Mouse (Mus musculus) ovary, postnatal 10 days (tissue): ENCODE results near the gene Ubr1.
"Not testable (repeated sequence)": the region's sequence is repeated elsewhere in the genome, so short reads cannot be mapped to it uniquely, and the experiment has no call there.

Experiments used
- DNase-seq: peaks from one replicate; pipeline ENCODE4 v3.0.0; 2022; ENCODE audit warnings: low spot score

The Ubr1 gene

GRCm38 (mm10) chr2:120976308-120976707, 5.8 kb upstream of the Ubr1 start:
- no peak for DNase-seq

DNA sequence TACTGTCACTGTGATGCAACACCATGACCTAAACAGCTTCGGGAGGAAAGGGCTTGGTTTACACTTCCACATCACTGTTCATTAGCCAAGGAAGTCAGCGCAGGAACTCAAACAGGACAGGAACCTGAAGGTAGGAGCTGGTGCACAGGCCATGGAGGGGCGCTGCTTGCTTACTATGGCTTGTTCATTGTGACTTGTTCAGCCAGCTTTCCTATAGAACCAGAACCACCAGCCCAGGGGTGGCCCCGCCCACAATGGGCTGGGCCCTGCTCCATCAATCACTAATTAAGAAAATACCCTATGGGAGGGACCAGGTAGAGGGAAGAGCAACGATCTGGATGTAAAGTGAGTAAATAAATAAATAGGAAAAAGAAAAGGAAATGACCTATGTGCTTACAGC, 2.4 kb upstream of the Ubr1 start:
- DNase-seq: no peak

DNA sequence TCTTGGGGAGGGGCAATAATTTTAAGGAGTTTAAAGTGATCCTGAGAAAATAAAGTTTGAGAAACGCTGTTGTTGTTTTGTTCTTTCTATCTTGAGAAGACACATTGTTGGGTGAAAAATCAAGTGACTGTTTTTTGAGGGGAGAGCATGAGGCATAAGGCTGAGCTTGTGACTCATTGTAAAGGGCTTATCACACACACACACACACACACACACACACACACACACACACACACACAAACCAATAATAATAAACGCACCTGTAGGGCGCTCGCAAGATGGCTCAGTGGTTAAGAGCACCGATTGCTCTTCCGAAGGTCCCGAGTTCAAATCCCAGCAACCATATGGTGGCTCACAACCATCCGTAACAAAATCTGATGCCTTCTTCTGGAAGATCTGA, 1.7 kb upstream of the Ubr1 start:
- DNase-seq: not testable (repeated sequence)

DNA sequence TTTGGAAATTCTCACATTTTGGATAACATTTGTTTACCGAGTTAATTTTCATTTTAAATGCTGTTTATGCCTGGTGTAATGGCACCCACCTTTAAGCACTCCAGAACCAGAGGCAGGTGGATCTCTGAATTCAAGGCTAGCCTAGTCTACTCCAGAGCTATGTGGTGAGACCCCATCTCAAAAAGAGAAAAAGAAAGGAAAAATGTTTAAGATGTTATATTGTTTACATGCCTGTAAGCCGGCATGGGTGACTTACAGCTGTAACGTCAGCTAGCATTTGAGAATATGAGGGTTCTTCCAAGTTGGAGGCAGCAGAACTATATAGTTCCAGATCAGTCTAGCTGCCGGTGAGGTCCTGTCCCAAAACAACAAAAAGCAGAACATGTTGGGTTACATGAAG, 1.3 kb upstream of the Ubr1 start:
- DNase-seq: no peak

DNA sequence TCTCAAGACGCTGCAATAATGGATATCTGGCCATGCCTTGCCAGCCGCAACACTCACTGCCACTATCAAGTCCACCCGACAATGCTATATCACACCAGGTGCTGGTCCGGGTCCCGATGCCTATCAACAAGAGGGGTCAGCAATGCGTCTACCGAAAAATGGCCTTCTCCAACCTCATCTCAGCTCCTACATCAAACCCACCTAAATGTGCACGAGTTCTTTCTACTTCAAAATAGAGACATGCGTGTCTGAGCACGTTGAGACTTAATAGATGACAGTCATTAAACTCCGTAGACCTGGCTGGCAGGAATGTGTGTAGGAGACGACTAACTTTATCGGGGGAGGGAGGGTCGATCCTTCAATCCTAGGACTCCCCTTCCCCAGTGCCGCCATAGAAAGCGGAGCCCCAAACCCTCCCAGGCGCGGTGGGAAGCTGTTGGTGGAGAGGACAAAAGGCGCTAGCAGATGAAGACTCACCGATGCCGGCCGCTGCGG, 423 bp downstream of the Ubr1 start:
- no peak for DNase-seq

- no peak for DNase-seq
These were observed 5.0 kb downstream of the Ubr1 start for GRCm38 (mm10) chr2:120965486-120965885.

GRCm38 (mm10) chr2:120963110-120963509, 7.4 kb downstream of the Ubr1 start:
- no peak for DNase-seq

DNA sequence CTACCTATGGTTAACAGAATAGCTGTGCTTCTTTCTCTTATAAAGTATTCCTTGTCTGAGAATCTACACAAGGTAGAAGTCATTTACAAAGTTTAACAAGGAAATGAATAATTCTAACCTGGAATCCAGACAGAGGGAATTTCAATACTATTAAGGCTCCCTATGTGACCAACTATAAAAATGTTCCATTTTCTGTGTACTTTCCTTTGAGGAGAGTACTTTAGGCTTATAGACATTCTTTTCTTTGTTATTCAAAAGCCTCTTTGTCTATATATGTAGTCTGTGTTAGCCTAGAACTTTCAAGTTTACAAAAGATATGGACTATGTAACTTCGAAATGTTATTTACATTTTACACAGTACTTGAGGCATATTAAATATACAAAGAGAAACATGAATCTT, 10.3 kb downstream of the Ubr1 start:
- DNase-seq: no peak

GRCm38 (mm10) chr2:120959827-120960226, 10.7 kb downstream of the Ubr1 start:
- no peak for DNase-seq

- no peak for DNase-seq
These were observed 11.2 kb downstream of the Ubr1 start for GRCm38 (mm10) chr2:120959363-120959762.

- no peak for DNase-seq
These were observed 18.2 kb downstream of the Ubr1 start for GRCm38 (mm10) chr2:120952176-120952938.

DNA sequence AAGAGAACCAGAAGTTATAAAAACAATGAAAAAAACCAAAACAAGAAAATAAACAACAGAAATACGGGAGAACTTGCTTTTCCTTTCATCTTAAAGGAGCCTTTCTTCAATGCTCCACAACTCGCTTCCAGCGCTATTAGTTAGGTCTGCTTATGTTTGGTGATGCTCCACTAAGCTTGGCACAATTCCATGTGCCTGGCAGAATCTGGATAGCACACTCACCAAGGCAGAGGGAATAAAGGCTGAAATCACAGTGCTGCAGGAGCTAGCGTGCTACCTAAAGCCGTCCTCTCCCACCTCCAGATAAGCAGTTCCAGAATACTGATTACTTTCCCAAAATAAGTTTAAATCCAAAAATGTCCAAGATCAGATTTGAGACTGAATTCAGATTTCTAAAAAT, 19.3 kb downstream of the Ubr1 start:
- DNase-seq: no peak

- DNase-seq: no peak
These were observed 37.5 kb downstream of the Ubr1 start for GRCm38 (mm10) chr2:120933038-120933437.

DNA sequence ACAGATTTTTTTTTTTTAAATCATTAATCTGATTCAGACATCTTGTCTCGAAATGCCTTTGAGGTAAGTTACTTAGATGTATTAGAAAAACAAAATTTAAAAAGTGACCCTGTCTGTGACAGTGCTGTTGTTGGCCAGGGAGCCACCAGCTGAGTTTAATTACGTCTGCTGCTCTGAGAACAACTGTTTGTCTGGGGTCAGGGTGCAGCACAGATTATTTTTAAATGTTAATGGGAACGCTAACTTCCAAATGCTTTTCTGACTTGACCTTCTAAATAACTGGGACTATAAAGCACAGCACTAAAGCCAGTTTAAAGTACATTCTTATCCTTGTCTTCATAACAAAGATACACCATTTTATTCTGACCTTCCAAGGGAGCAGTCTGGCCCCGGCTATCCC, 61.0 kb downstream of the Ubr1 start:
- DNase-seq: no peak

DNA sequence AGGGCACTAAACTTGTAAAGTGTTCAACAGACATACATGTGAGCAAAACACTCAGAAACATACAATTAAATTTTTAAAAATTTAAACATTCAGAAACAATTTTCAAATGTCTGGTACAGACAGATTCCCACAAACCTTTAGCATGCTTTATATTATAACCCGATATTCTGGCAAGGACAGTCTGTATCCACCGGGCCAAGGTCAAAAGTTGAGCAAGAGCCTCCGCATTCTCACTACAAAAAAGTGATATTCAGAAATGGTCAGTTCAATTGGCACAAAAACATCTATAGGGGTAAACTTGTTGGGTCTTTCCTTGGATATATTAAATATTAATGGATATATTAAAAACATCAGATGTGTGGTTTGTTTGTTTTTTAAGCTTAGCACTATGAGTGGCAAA, 74.2 kb downstream of the Ubr1 start:
- DNase-seq: no peak

GRCm38 (mm10) chr2:120887601-120888000, 82.9 kb downstream of the Ubr1 start:
- no peak for DNase-seq

DNA sequence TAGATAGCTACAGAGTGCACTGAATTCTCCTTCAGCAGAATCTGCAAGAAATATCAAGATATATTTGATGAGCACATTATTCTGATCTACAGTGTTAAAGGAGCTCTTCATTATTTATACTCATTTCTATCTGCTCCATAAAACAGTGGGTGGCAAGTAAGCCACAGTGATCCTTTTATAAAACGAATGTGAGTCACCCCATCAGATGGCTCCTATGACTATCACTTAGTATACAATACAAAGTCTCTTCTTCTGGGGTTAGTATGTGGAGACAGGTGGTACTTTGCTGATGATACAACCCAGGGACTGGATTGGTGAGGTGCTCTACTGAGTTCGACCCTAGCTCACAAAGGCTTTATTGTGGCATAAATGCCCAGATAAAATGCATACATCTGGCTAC, 97.3 kb downstream of the Ubr1 start:
- DNase-seq: no peak

- DNase-seq: no peak
These were observed 98.8 kb downstream of the Ubr1 start for GRCm38 (mm10) chr2:120871447-120872336.

GRCm38 (mm10) chr2:120867336-120867735, 103.2 kb downstream of the Ubr1 start:
- DNase-seq: no peak

GRCm38 (mm10) chr2:120866561-120866960, 104.0 kb downstream of the Ubr1 start:
- no peak for DNase-seq

GRCm38 (mm10) chr2:120863389-120863788, 107.1 kb downstream of the Ubr1 start:
- DNase-seq: no peak

- DNase-seq: no peak
These were observed 109.8 kb downstream of the Ubr1 start for GRCm38 (mm10) chr2:120860699-120861098.

GRCm38 (mm10) chr2:120858131-120858530, 112.4 kb downstream of the Ubr1 start:
- DNase-seq: no peak
